Mouse (Mus musculus) lung, embryonic 14.5 days (tissue): ENCODE data around the gene Klhl24. TPM values are rescaled to one million over a fixed set of nuclear protein-coding genes. Genes with fewer than 3 reads are reported as not detected.

Source experiments
- ATAC-seq: fragments of 200-750 bp; cut with Nextera tagmentation; 2 replicates; pipeline ENCODE4 v1.8.0; 2017; ENCODE audit warnings: mild to moderate bottlenecking, moderate TSS enrichment, moderate library complexity; ENCODE audit not compliant: insufficient read depth
- DNase-seq: peaks from one replicate; pipeline ENCODE4 v3.0.0-alpha.2; 2015
- H3K27ac ChIP-seq: fragments of 300-500 bp; sonication (generic); 2 replicates; pipeline ENCODE4 v1.5.1; 2014; ENCODE audit warnings: low read depth, mild to moderate bottlenecking, moderate library complexity
- H3K27me3 ChIP-seq: fragments of 300-500 bp; sonication (generic); 2 replicates; pipeline ENCODE4 v1.6.1; 2014; ENCODE audit warnings: low read length, control low read depth; ENCODE audit not compliant: insufficient read depth
- H3K36me3 ChIP-seq: fragments of 300-500 bp; sonication (generic); 2 replicates; pipeline ENCODE4 v1.6.1; 2014; ENCODE audit warnings: control low read depth; ENCODE audit not compliant: insufficient read depth
- H3K4me1 ChIP-seq: fragments of 300-500 bp; sonication (generic); 2 replicates; pipeline ENCODE4 v1.6.1; 2014; ENCODE audit warnings: antibody characterized with exemption, control low read depth; ENCODE audit not compliant: insufficient read depth
- H3K4me2 ChIP-seq: fragments of 300-500 bp; sonication (generic); 2 replicates; pipeline ENCODE4 v1.6.1; 2014; ENCODE audit warnings: mild to moderate bottlenecking
- H3K4me3 ChIP-seq: fragments of 300-500 bp; sonication (generic); 2 replicates; pipeline ENCODE4 v1.5.1; 2014; ENCODE audit warnings: low read depth, low read length
- H3K9ac ChIP-seq: fragments of 300-500 bp; sonication (generic); 2 replicates; pipeline ENCODE4 v1.6.1; 2014
- H3K9me3 ChIP-seq: fragments of 300-500 bp; sonication (generic); 2 replicates; pipeline ENCODE4 v1.6.1; 2016; ENCODE audit warnings: low read depth, low read length, control low read depth
- CTCF ChIP-seq: IDR thresholded peaks from 2 replicates; pipeline ENCODE4 v1.5.1; 2016; ENCODE audit warnings: antibody characterized with exemption, low read depth
- WGBS: fragments of 180-500 bp; shearing (Covaris S2); extraction: QIAGEN DNeasy Blood & Tissue Kit; methylation state at CpG from one replicate; pipeline ENCODE4 v1.1.7; 2014; 5-methylcytosine and 5-hydroxymethylcytosine counted together
- polyA plus RNA-seq: library from polyadenylated mRNA; unstranded; fragments of >200 nt; fragmentation: Nextera tagmentation; extraction: Ambion mirVana; gene quantifications from 2 replicates; pipeline ENCODE4 v1.2.1, GENCODE M21; 2014

The Klhl24 gene
- polyA plus RNA-seq, result 21.4 and 26.1 TPM in 2 replicates

DNA sequence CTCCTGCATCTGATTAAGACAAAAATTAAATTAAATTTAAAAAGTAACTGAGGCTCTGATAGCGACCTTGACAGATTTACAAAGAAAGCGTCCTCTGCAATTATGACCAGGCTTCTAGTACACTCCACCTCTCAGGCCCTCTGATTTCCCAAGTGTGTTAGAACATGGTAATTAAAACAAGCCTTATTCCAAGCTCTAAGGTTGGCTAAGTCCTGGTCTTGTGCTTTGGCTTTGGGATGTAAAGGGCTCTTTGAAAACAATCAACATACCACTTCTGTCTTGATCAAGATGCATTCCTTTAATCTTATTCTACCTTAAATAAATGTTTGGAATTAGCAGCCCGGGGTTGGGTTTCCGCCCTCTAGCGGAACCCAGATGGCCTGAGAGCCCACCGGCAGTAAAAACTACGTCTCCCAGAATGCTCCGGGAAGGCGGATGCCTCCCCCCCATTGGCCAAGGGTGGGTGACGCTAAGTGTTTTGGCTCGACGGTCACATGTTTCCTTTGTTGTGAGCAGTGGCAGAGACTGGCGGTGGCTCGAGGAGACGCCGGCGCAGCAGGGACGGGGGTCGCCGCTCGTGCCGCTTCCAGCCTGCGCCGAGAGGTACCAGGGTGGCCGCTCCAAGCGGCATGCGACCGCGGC is at the start of gene Klhl24:
TSS of gene Klhl24 (plus strand) at position 474 of the 642 bp plus-strand sequence.
- Histone ChIP-seq H3K27ac (peak within 1 kb of the TSS; percentile 99), H3K4me1 (no peaks in the 10 kb centered on the region), H3K4me3 (peak within 1 kb of the TSS; percentile 92), H3K9me3 (no peaks in the 10 kb centered on the region), H3K36me3 (no peaks in the 10 kb centered on the region), H3K4me2 (peak within 1 kb of the TSS; percentile 61), H3K27me3 (no peaks in the 10 kb centered on the region), H3K9ac (peak within 1 kb of the TSS; percentile 94)
- DNase-seq (peak; percentile 98), ATAC-seq (peak; percentile 94)
- TF ChIP-seq CTCF, result peak; percentile 77
- under 1% methylated on average over 29 of the region's 29 CpGs for WGBS

DNA sequence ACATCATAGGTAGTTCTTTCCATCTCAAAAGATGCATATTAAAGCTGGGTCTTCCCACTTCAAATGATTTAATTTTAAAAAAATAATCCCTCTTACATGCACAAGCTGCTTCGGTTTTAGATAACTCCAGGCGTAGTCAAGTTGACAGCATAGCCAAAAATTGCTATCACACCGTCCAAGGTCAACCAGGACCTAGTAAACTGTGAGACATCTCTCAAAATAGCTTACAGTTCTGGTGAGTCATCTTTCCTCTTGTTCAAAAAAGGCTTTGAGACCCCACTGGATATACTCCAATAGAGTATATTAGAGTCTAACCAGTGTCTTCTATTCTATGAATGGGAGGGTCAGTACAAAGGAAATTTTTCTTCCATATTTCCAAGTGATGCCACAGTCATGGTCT is 44.7 kb upstream of the Klhl24 start:
- Histone ChIP-seq H3K4me1 (no peaks in the 10 kb centered on the region), H3K27ac (no peak overlapping the region), H3K27me3 (no peaks in the 10 kb centered on the region), H3K36me3 (no peaks in the 10 kb centered on the region), H3K9me3 (no peaks in the 10 kb centered on the region), H3K4me3 (no peak overlapping the region), H3K4me2 (no peak overlapping the region), H3K9ac (no peak overlapping the region)
- WGBS, result 74% methylated on average over 3 of the region's 3 CpGs
- TF ChIP-seq CTCF, result no peak
- ATAC-seq (no peak), DNase-seq (no peak)

DNA sequence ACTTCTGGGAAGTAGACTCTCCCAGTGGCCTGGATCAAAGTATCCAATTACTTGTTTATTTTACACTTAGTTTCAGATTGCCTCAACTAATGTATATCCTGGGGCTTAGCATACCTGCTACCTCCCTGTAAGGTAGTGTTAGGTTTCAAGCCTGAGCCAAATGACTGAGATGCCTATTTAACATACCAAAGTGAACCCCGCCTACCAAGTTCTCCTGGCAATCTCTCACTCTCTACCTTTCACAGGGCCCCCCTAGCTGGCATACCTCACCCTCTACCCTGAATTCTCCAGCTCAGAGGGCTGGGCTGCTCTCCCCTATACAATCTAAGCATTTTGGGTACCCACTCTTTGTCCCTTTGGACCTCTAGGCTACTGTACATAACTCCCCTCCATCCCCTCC is 24.6 kb upstream of the Klhl24 start:
- Histone ChIP-seq H3K4me3 (no peak overlapping the region), H3K27me3 (no peaks in the 10 kb centered on the region), H3K4me2 (no peak overlapping the region), H3K4me1 (no peaks in the 10 kb centered on the region), H3K36me3 (no peaks in the 10 kb centered on the region), H3K9ac (no peak overlapping the region), H3K27ac (no peak overlapping the region), H3K9me3 (no peaks in the 10 kb centered on the region)
- WGBS, result 30% methylated on average over 1 of the region's 1 CpGs
- DNase-seq (peak; percentile 64), ATAC-seq (peak; percentile 84)
- TF ChIP-seq CTCF, result no peak

DNA sequence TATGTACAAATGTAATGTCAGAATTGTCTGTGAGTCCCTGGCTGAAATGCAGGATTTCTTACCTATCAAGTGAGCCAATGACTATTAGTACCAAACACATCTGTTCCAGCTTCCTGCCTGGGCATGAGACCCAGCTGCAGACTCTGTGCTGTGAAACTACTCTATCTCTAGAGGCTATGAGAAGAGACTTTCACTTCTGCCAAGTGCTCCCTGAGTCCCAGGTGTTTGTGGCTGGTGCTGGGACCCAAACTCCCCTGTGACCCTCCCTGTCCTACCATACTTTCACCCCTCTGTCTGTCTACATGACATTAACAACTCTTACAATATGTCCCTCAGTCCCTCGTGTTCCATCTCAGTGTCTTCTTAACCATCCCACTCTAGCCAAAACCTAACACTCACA is 20.7 kb upstream of the Klhl24 start:
- TF ChIP-seq CTCF, result no peak
- Histone ChIP-seq H3K27ac (no peak overlapping the region), H3K9ac (no peak overlapping the region), H3K4me2 (no peak overlapping the region), H3K27me3 (no peaks in the 10 kb centered on the region), H3K9me3 (no peaks in the 10 kb centered on the region), H3K36me3 (no peaks in the 10 kb centered on the region), H3K4me1 (no peaks in the 10 kb centered on the region), H3K4me3 (no peak overlapping the region)
- DNase-seq, result no peak
- 55% methylated on average over 1 of the region's 1 CpGs for WGBS
- no peak for ATAC-seq

DNA sequence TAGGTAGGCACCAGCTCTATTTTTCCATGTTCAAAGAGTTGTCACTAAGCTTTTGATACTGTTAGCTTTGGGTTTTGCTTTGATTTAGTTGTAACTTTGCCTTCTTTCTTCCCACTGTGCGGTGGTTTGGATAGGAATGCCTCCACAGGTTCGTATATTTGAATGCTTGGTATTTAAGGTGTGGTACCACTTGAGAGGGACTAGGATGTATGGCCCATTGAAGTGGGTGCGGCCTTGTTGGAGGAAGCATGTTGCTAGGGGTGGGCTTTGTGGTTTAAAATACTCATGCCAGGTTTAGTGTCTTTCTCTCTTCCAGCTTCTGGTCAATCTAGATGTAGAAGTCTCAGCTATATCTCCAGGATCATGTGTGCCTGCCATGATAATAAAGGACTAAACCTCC is 17.1 kb upstream of the Klhl24 start:
- H3K9ac ChIP-seq, result no peak overlapping the region
- no peaks in the 10 kb centered on the region for H3K36me3 ChIP-seq
- H3K4me1 ChIP-seq, result no peaks in the 10 kb centered on the region
- 74% methylated on average over 3 of the region's 3 CpGs for WGBS
- DNase-seq, result no peak
- no peak for TF ChIP-seq CTCF
- no peak for ATAC-seq
- H3K4me2 ChIP-seq, result no peak overlapping the region
- no peaks in the 10 kb centered on the region for H3K9me3 ChIP-seq
- H3K27ac ChIP-seq, result no peak overlapping the region
- H3K4me3 ChIP-seq, result no peak overlapping the region
- H3K27me3 ChIP-seq, result no peaks in the 10 kb centered on the region

DNA sequence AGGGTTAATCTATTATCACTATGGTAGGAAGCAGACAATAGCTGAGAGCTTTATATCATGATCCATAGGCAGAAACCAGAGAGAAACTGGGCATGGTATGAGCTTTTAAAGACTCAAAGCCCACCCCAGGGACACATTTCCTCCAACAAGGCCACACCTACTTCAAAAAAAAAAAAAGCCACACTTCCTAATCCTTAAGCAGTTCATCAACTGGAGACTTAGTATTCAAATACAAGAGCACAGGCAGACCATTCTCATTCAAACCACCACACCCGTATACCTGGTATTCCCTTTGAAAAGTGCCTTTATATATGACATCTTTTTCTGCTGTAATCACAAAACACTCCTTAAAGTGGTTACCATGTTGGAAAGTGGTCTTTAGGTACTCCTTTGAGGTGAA is 12.7 kb upstream of the Klhl24 start:
- ATAC-seq, result no peak
- WGBS, result 85% methylated on average over 1 of the region's 1 CpGs

DNA sequence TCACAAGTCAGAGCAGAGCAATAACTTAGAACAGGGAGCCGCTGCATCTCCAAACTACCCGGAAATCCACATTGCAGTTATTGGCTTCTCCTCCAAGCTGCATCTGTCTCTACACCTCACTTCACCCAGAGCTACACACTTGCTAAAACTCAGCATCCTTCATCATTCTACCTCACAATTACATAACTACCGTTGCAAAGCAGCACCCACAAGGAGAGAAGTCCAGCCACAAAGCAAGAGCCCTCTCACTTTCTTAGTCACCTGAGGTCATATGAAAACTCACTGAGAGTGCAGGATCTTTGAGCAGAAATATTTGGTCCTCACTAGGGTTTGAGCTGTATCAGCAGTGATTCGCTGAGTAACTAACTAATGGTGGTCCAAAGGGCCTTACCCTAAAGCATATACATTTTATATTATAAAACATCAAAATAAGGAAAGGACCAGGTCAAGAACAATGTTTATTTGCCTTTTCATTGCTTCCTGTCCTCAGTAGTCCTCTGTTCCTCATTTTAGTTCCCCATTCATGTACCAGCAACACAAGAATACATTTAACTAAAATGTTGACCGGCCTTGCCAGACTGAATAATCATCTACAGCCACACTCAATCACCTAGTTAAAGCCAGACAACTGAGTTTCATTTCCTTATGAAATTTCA is 12.0 kb upstream of the Klhl24 start:
- no peaks in the 10 kb centered on the region for H3K9me3 ChIP-seq
- no peaks in the 10 kb centered on the region for H3K27me3 ChIP-seq
- no peak overlapping the region for H3K9ac ChIP-seq
- H3K4me3 ChIP-seq, result no peak overlapping the region
- ATAC-seq, result no peak
- no peak for TF ChIP-seq CTCF
- no peak for DNase-seq
- H3K27ac ChIP-seq, result no peak overlapping the region
- no peaks in the 10 kb centered on the region for H3K4me1 ChIP-seq
- WGBS, result 90% methylated on average over 5 of the region's 5 CpGs
- H3K4me2 ChIP-seq, result no peak overlapping the region
- no peaks in the 10 kb centered on the region for H3K36me3 ChIP-seq

More for the DNA sequence above, 12.7 kb upstream of the Klhl24 start:
- no peak overlapping the region for H3K4me3 ChIP-seq
- no peaks in the 10 kb centered on the region for H3K4me1 ChIP-seq
- no peak overlapping the region for H3K27ac ChIP-seq
- no peaks in the 10 kb centered on the region for H3K27me3 ChIP-seq
- no peak for DNase-seq
- H3K9me3 ChIP-seq, result no peaks in the 10 kb centered on the region
- H3K4me2 ChIP-seq, result no peak overlapping the region
- H3K9ac ChIP-seq, result no peak overlapping the region
- no peaks in the 10 kb centered on the region for H3K36me3 ChIP-seq
- no peak for TF ChIP-seq CTCF
